Mouse (Mus musculus) layer of hippocampus, adult 11-12 months (tissue): ENCODE results near the gene Cwf19l1.

Experiments
- DNase-seq: peaks from one replicate; pipeline ENCODE4 v3.0.0; 2022; ENCODE audit warnings: low spot score

The Cwf19l1 gene

GRCm38 (mm10) chr19:44111706-44112105 is 24.0 kb downstream of the Cwf19l1 start:
- DNase-seq, result no peak

- no peak for DNase-seq
Measured at GRCm38 (mm10) chr19:44110356-44110755, 25.3 kb downstream of the Cwf19l1 start.

GRCm38 (mm10) chr19:44108996-44109395 is 26.7 kb downstream of the Cwf19l1 start:
- DNase-seq, result no peak

- DNase-seq, result no peak
Measured at GRCm38 (mm10) chr19:44107661-44108521, 27.8 kb downstream of the Cwf19l1 start.

GRCm38 (mm10) chr19:44106831-44107660 is 28.6 kb downstream of the Cwf19l1 start, which contains the start of gene Chuk:
Gene Chuk (minus strand): TSS chr19:44107480.
- peak; percentile 94 for DNase-seq

GRCm38 (mm10) chr19:44104393-44104792 is 31.3 kb downstream of the Cwf19l1 start:
- no peak for DNase-seq

- DNase-seq, result no peak
Measured at GRCm38 (mm10) chr19:44103001-44103400, 32.7 kb downstream of the Cwf19l1 start.

- DNase-seq, result no peak
Measured at GRCm38 (mm10) chr19:44100840-44101239, 34.8 kb downstream of the Cwf19l1 start.

GRCm38 (mm10) chr19:44086278-44086677 is 49.4 kb downstream of the Cwf19l1 start:
- DNase-seq, result no peak

- DNase-seq, result no peak
Measured at GRCm38 (mm10) chr19:44080920-44081319, 54.8 kb downstream of the Cwf19l1 start.

GRCm38 (mm10) chr19:44080023-44080422 is 55.7 kb downstream of the Cwf19l1 start:
- no peak for DNase-seq

- DNase-seq, result no peak
Measured at GRCm38 (mm10) chr19:44077024-44077423, 58.7 kb downstream of the Cwf19l1 start.

- no peak for DNase-seq
Measured at GRCm38 (mm10) chr19:44076457-44076856, 59.2 kb downstream of the Cwf19l1 start.

GRCm38 (mm10) chr19:44074986-44075385 is 60.7 kb downstream of the Cwf19l1 start:
- DNase-seq, result no peak

GRCm38 (mm10) chr19:44071166-44071565 is 64.5 kb downstream of the Cwf19l1 start:
- DNase-seq, result no peak

- no peak for DNase-seq
Measured at GRCm38 (mm10) chr19:44069914-44070232, 65.8 kb downstream of the Cwf19l1 start.

- DNase-seq, result peak; percentile 88
Measured at GRCm38 (mm10) chr19:44069121-44069913, 66.4 kb downstream of the Cwf19l1 start, which contains the start of gene Erlin1. Gene Erlin1 (minus strand): TSS chr19:44069785.

GRCm38 (mm10) chr19:44068232-44068631 is 67.4 kb downstream of the Cwf19l1 start:
- no peak for DNase-seq

GRCm38 (mm10) chr19:44067323-44068049 is 68.2 kb downstream of the Cwf19l1 start:
- DNase-seq, result no peak

GRCm38 (mm10) chr19:44064734-44065133 is 70.9 kb downstream of the Cwf19l1 start:
- DNase-seq, result no peak

- DNase-seq, result no peak
Measured at GRCm38 (mm10) chr19:44063773-44064172, 71.9 kb downstream of the Cwf19l1 start.
